Mouse (Mus musculus) spleen, adult 2 months (tissue): Measurements from ENCODE around the gene Garnl3.

ENCODE experiments used
- CTCF ChIP-seq: fragments of 200-500 bp; IDR thresholded peaks from 2 replicates; pipeline ENCODE4 v1.5.1; 2011; ENCODE audit warnings: mild to moderate bottlenecking, inconsistent platforms; ENCODE audit not compliant: insufficient read depth, insufficient read length, insufficient replicate concordance; ENCODE audit errors: extremely low read depth
- POLR2A ChIP-seq: fragments of 200-500 bp; IDR thresholded peaks from 2 replicates; pipeline ENCODE4 v1.6.1; 2011; ENCODE audit warnings: low read depth, low read length, inconsistent platforms

DNA sequence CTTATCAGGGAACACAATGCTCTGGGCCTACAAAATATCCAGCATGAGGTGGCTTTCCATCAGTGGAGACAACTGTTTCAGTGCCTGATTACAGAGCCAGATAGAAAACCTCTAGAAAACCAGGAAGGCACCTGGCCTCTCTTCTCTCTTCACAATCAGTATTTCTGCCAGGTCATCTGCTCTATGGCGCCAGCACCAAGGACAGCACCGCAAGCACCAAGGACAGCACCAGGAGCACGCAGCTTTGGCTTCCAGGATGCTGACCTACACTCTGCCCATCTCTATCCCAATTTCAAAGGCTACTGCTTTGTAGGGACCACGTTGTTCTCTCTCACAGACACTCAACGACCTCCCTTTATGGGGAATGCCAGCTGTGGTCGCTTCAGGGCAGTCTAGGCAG, 113.4 kb downstream of the Garnl3 start:
- TF ChIP-seq POLR2A (no peak), CTCF (no peak)
